Mouse (Mus musculus) ovary, adult 18-20 months (tissue): ENCODE data around the gene Numb.
A peak's percentile ranks its signal among the peaks of the same experiment; 100 is the strongest.
"Not testable (repeated sequence)": the region's sequence is repeated elsewhere in the genome, so short reads cannot be mapped to it uniquely, and the experiment has no call there.

Experiments
- DNase-seq: peaks from one replicate; pipeline ENCODE4 v3.0.0; 2022; ENCODE audit warnings: low spot score, mixed read lengths

Gene Numb

DNA sequence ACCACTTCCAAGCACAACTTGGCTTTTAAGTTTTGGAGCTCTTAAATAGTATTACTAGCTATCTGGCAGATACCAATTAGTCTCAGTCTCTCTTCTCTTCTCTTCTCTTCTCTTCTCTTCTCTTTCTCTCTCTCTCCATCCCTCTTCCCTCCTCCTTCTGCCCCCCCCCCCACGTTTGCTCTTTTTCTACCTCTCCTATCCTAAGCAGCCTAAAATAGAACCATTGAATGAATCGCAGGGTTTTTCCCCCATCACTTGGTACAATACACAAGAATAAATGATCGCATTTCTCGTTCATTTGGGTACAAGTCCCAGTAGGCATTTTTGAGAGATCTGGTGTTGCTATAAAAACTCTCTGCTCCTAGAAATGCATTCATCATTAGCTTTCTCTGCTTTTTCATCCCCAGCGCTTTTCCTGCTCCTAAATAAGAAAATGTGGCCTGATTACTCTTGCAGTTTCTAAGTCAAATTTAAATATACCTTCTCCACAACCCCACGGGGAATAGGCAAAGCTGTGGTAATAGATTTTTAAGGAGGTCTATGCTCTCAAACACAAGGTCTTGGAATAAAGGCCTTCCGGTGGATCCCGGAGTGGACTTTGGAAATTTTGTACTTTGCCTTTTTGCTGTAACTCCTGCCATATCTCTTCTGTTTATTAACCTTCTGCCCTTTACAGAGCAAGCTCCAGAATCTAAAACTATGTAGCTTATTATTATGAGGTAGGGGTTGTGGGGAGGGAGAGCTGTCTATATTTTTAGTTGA lies 1.2 kb upstream of the Numb start:
- DNase-seq: no peak

DNA sequence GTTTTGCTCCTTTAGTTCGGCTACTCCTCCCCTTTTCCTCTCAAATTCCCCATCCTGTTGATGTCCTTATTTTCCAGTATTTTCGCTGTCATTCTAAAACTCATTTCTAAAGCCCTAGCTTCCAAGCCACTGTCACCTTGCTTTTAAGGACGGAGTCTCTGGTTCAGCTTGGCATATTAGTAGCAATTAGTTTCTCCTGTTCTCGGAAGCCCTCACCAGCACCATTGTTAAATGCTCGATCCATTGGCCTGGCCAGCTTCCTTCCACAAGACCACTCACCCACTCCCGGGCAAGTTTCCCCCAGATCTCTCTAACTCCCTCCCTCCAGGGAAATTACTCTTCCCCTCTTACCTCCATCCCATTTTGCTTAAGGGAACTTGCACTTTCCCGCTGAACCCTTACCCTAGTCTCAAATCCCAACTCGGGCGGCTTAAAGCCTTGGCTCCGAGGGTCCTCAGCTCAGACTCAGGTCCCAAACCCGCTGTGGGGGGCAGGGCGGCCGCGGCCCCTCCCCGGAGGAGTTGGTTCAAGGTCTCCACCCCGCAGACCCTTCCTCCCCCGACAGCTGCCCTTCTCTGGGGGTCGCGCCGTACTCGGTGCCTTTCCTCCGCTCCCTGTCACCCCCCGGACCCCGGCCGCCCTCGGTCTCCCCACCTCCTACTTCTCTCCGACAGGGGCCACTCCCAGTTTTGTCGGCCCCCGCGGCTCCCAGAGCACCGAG lies 853 bp downstream of the Numb start:
- no peak for DNase-seq

DNA sequence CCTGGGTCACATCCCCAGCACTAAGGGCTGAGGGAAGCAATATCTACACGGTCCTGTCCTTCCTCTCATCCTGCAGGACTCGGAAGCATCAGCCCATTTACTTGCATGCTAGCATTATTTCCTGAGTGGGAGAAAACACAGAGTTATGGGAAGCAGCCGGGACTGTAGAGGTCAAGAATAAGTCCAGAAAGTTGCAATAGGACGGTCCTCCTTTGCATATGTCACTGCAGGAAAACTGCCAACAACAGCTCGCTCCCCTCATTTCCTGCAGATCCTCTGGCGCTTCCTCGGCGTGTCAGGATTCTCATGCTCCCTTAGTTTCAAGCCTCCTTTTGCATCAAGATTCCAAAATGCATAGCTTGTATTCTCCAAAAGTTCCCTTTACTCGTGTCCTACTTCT lies 4.8 kb downstream of the Numb start:
- DNase-seq: no peak

DNA sequence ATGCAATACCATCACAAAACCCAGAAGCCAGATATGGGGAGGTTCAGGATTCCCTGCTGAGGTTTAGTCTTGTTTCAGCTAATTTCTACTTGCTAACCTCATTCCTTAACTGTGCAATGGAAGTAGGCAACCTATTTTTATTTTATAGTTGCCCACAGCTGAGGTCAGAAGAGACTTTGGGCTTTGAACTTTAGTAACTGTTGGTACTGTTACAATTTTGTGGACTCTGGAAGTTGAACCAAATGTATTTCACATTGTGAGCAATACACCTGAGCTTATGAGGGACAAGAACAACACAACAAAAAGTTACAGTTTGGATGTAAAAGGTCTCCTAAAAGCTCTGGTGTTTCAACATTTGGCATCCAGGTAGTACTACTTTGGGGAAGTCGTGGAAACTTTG lies 6.9 kb downstream of the Numb start:
- DNase-seq: no peak

DNA sequence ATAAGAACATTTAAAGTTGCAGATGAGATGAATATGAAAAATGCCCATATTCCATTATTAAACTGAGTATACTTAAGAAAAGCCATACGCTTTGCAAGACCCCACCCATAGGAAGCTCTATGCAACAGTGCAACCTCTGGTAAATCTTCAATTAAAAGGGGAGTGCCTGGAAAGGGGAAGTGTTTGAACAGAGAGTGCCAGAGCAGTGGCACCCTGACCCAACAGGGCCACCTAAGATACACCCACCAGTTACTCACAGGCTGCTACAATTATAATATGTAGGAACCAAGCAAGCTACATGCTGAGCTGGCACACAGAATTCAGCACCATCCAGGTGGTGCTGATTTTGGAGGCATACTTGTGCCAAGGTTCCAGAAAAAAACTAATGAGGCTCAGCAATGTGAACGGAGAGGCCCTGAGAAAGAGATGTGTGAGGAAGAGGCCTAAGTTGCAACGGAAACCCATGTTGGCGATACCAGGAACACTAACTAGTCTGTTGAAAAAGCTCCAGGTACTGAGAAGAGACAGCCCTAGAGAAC lies 7.5 kb downstream of the Numb start:
- DNase-seq: no peak

DNA sequence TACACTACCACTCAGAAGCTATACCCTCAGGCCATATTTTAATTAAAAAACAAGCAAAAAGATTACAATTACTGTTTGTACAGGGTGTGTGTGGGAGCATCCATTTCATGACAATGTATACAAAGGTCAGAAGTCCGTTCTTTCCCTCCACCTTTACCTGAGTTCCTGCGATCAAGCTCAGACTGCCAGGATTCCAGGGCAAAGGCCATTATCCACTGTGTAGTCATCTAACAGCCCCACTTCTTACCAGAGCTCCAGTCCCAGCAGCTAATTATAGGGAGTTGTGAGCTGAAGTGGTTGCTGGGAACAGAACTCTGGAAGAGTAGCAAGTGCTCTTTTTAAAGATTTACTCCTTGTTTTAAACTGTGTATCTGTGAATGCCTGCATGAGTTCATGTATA lies 11.3 kb downstream of the Numb start:
- DNase-seq: no peak

DNA sequence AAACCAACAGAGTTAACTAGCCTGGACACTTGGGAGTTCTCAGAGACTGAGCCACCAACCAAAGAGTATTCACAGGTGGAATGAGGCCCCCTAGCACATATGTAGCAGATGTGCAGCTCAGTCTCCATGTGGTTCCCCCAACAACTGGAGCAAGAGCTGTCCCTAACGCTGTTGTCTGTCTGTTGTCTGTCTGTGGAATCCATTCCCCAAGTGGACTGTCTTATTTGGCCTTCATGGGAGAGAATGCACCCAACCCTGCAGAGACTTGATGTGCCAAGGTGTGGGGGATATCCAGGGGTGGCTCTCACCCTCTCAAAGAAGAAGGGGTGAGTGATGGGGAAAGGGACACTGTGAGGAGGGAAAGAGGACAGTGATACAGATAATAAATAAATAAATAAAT lies 28.8 kb downstream of the Numb start:
- DNase-seq: no peak

DNA sequence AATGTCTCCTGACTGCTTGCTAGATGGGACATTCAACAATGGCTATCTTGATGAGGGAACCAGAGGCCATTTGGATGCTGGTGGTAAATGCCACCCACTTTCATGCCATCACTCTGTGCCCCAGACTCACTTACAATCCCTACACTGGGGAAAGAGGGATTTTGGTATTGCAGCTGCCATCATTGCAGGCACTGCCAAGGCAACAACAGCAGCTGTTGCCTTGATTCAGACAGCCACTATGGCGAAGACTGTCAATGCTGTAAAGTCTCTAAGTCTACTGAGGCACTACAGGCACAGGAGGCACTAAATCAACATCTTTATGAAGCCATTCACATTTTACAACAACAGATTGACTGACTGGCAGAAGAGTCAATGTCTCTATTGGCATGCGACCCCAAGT lies 30.5 kb downstream of the Numb start:
- DNase-seq: no peak

DNA sequence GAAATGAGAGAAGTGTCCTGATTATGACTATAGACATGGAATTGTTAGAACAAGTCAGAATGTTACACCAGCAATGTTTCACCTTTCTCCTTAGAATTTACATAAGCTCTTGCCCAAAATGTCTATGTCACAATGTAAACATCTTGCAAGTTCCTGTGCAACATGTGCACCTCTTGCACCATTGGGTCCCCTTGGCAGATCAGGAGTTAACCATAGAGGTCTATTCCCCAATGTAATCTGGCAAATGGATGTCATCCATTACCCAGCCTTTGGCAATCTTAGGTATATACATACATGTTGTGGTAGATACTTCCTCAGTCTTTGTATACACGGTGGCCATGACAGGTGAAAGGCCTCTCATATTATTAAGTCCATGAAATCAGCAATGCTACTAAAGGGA lies 32.6 kb downstream of the Numb start:
- DNase-seq: no peak

DNA sequence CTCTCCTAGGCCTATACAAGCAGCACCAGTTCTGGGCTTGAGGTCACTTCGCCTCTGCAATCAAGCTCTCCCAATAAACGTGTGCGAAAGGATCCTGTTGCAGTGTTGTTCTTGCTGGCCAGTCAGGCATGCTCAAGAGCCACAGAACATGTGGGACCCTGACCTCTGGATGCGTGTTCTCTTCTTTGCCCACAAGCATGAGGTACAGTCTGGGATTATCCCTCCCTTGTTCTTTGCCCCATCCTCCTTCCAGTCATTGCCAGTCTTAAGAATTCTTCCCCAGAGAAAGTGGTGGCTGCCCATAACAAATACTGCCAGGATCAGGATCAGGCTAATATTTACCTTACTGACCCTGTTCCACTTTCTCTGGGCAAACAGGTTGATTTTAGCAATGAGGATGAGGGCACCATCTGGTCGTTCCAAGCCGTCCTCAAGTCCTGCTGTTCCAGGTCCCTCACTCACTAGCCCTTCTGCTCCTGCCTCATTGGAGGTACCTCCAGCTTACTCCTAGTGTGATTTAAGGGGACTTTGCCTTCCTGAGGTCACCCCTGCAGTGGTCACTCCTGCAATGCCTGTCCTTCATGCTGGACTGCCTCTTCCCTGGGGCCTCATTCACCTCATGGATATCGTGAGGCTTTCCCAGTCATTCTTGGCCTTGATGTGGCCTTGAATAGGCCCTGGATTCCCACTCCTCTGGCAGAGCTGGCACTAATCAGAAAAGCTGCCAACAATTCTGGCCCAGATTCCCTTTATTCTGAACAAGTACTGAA lies 36.0 kb downstream of the Numb start:
- DNase-seq: peak; percentile 67

DNA sequence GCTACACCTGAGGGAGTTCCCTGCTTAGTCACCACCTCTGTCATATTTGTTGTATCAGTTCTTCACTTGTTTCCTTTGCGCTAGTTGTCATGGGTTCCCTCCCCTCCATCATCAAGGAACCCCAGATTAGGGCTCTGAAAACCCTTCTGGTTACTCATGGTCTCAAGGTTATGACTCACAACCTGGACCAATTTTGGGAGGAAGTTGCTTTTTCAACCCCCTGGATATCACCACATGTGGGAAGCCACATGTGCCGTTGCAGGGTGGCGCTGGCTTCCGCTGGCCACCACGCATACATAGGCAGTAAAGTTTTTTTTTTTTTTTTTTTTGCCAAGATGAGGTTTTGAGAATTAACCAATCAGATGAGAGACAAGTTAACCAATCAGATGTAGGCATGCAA lies 36.7 kb downstream of the Numb start:
- DNase-seq: not testable (repeated sequence)

DNA sequence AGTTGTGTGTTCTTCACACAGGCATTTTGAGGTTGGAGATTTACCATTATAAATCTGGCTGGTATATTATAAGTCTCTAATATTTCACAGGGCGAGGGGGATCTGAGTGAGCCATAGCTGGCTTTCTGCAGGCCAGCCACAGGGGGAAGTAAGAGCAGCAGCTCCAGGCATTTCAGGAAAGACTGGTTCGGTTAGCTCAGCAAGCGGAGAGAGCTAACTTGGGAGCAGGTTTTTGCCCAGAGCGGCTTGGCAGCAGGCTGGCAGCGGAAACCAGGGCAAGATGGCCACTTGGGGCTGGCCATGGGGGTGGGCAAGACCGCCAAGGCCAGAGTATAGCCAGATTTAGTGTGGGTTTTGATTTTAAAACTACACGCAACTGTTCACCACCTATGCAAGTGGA lies 39.2 kb downstream of the Numb start:
- DNase-seq: no peak

DNA sequence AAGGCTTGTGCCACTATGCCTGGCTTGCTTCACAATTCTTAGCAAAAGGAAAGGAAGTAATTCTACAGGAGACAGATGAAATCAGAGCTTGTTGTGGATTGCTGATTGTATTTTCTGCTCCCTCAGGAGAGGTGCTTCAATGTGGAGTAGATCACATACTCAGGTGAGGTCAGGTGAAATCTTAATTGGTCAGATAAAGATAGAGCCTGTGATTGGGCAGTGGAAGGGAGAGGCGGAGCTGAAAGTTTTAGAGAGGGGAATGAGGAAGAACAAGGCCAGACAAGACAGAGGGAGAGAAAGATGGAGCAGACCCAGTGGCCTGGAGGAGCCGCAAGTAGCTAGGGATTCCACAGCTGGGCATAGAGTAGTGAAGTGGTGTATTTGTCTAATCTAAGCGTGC lies 39.6 kb downstream of the Numb start:
- DNase-seq: no peak

DNA sequence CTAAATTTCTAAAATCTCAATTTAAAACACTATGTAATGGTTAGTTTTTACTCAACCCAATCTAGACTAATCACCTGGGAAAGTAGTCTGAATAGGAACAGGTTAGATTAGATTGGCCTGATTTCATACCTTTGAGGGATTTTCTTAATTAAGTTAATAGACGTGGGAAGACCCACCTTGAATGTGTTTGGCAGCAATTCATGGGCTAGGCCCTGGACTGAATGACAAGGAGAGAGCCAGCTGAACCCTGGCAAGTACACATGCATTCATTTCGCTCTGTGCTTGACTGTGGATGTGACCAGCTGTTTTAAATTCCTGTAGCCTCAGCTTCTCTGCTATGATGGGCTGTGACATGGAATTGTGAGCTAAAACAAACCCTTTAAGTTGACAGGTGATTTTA lies 40.8 kb downstream of the Numb start:
- DNase-seq: no peak

DNA sequence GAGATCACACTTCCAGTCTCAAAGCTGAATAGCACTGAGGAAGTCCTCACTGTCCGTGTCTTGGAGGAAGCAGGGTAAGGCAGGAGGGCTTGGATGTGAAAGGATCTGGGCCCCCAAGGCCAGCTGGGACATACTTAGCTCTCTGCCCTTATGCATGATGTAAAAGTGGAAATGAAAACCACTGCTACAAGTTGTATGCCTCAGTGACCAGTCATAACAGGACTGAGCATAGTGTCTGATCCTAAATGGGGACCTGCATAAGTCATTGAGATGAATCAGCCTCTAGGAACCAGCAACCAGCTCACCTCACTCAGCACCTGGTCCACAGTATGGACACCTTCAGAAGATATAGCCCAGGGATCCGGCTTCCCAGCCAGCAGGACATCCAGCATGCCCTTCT lies 46.6 kb downstream of the Numb start:
- DNase-seq: no peak

DNA sequence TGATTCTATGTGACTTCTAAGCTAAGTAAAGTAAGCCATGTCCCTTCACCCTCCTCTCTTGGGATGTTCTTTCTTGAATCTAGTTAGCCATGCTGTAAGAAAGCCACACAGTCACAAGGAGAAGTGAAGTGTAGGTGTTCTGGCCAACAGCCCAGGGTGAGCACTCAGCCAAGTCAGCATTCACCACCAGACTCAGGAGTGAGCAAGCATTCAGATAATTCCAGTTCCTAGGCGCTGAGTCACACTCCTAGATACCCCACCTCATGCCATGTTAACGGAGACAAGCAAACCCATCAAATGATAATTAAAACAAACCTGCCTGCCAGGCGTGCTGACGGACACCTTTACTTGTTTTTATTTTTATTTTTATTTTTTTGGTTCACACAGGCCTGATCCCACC lies 47.1 kb downstream of the Numb start:
- peak; percentile 25 for DNase-seq

DNA sequence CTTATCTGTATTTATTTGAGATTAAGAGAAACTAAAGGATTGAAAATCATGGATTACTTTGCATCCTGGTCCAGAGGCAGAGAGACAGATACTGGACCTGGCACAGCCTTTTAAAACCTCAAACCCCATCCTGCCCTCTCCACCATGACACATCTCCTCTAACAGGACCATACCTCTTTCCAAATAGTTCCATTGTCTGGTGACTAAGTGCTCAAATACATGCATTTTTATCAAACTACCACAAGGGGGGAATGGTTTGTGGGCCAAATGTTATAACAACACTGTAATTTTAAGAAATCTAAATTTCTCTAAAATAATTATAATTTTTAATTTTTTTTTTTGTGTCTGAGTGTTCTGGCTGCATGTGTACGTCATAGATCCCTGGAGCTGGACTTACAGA lies 57.2 kb downstream of the Numb start:
- DNase-seq: no peak

DNA sequence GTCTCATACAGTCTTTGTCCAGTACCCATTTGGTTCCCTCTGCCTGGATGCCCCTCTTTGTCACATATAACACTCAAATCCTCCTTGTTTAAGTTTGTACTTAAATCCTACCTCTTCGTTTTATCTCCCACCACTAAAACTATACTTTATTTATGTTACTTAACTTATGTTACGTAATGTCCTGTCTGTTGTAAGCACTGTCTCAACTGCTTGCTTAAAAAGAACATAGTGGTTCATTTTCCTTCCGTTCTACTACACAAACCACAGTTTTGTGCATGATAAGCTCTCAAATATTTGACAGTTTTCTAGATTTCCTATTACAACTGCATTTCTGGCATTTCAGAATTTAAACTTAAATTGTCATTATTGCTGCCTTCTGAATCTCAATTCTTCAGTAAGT lies 59.9 kb downstream of the Numb start:
- DNase-seq: no peak

DNA sequence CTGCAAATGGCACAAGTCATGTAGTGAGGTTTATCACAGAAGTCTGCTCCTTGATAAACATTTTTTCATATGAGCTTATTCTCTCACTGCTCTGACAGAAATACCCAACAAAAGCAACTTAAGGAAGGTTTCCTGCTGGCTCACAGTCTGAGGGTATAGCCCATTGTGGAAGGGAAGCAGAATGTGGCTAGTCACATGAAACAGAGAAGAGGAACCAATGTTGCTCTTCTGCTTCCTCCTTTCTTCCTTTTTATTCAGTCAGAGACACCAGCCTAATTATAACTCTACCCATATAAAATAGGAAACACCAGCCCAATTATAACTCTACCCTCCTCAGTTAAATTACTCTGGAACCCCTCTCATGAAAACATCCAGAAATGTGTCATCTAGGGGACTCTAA lies 61.0 kb downstream of the Numb start:
- no peak for DNase-seq

DNA sequence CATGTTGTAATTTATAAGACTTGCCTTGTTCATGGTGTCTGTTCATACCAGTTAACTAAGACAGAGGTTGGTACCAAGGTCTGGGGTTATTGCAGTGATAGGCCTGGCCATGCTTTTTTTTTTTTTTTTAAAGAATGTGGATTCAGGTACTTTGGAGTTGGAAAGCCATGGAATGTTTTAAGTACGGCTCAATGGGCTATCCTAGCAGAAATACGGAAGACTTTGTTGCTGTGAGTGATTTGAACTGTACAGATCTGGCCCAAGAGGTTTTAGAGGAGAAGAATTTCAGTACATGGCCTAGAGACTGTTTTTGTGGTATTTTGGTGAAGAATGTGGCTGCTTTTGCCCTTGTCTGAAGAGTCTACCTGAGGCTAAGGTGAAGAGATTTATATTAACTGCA lies 63.7 kb downstream of the Numb start:
- no peak for DNase-seq

DNA sequence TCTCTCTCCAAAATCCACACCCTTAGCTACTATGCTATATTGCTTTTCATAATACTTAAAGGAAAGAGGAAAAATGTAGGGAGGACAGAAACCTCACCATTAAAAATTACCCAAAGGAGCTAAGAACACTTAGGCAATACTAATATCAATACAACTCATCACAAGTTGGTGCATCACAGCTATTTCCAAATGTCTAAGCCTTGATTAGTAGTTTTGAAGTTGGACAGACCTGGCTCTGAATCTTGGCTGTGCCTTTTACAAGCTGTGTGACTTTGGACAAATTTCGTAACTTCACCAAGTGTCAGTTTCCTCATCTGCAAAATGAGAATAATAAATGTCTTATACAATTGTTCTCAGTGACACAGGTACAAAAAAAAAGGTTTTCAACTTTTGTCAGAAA lies 66.5 kb downstream of the Numb start:
- DNase-seq: no peak

DNA sequence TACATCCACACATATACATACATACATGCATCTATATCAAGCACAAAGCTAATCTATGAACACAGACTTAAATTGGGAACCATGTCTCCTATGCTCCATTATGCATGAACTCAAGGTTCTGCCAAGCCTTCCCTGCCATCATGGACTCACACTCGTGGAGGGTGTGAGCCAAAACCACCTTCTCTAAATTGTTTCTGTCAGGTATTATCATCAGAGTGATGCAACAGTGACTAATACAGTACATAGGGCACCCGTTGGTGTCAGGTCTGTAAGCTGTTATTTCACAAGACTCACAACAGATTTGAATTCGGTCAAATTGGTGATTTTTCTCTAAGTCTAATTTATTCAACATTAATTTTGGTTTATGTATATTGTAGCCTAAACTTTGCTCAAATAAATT lies 67.5 kb downstream of the Numb start:
- DNase-seq: no peak
